Mouse (Mus musculus) MEL (cell line): ENCODE measurements at regions not wholly inside any gene's neighbourhood (a gene's known extent, or its start where the extent isn't known, plus 50 kb on each side); places are given as distances from the start of the nearest gene placed in this dataset.

ENCODE experiments used
- DNase-seq: peaks from one replicate; pipeline ENCODE4 v3.0.0; 2011; ENCODE audit warnings: low read depth, low spot score
- H3K27ac ChIP-seq: 2 replicates; pipeline ENCODE4 v1.5.1; 2012; ENCODE audit warnings: low read depth, mild to moderate bottlenecking, control low read depth, low read length, moderate library complexity; ENCODE audit not compliant: control insufficient read depth
- H3K27me3 ChIP-seq, 2 experiments: fragments of 150-350 bp in 1 of 2; sonication (generic) in 1 of 2; 2 replicates each; pipeline ENCODE4 v1.6.1; 2012; ENCODE audit warnings: low read length in 2 of 2, mild to moderate bottlenecking in 2 of 2, improper control_type of control experiment in 1 of 2, moderate library complexity in 1 of 2; ENCODE audit not compliant: insufficient read depth in 2 of 2, control insufficient read depth in 1 of 2
- H3K36me3 ChIP-seq, 2 experiments: 2 replicates each; pipeline ENCODE4 v1.6.1; 2012 to 2014; ENCODE audit warnings: low read length in 2 of 2, improper control_type of control experiment in 1 of 2, inconsistent platforms in 1 of 2, mild to moderate bottlenecking in 1 of 2; ENCODE audit not compliant: insufficient read depth in 2 of 2, control insufficient read depth in 1 of 2
- H3K4me1 ChIP-seq, 2 experiments: fragments of 150-350 bp in 1 of 2; sonication (generic) in 1 of 2; 2 replicates each; pipeline ENCODE4 v1.6.1; 2012; ENCODE audit warnings: low read length in 2 of 2, improper control_type of control experiment in 1 of 2, mild to moderate bottlenecking in 1 of 2; ENCODE audit not compliant: insufficient read depth in 2 of 2, control insufficient read depth in 1 of 2
- H3K4me3 ChIP-seq, 2 experiments: fragments of 150-350 bp in 1 of 2; sonication (generic) in 1 of 2; 2 replicates each; pipeline ENCODE4 v1.5.1; 2012; ENCODE audit warnings: low read depth in 2 of 2, low read length in 2 of 2, mild to moderate bottlenecking in 2 of 2, moderate library complexity in 2 of 2, control low read depth in 1 of 2, improper control_type of control experiment in 1 of 2; ENCODE audit not compliant: control insufficient read depth in 1 of 2, insufficient read depth in 1 of 2
- H3K79me2 ChIP-seq: 2 replicates; pipeline ENCODE4 v1.6.1; 2012; ENCODE audit warnings: mild to moderate bottlenecking, low read length, moderate library complexity; ENCODE audit not compliant: control insufficient read depth, poor library complexity, insufficient read depth
- H3K9ac ChIP-seq: 2 replicates; pipeline ENCODE4 v1.6.1; 2012; ENCODE audit warnings: low read depth, mild to moderate bottlenecking, control low read depth, low read length, moderate library complexity; ENCODE audit not compliant: control insufficient read depth, poor library complexity, severe bottlenecking
- H3K9me3 ChIP-seq: fragments of 150-350 bp; sonication (generic); replicated peaks from 2 replicates; pipeline ENCODE4 v1.6.1; 2012; ENCODE audit warnings: mild to moderate bottlenecking, low read length, improper control_type of control experiment, moderate library complexity; ENCODE audit not compliant: insufficient read depth
- CHD2 ChIP-seq: IDR thresholded peaks from 2 replicates; pipeline ENCODE4 v1.6.1; 2011; ENCODE audit warnings: low read length, improper control_type of control experiment
- CTCF ChIP-seq, 3 experiments: IDR thresholded peaks in 2 of 3; conservative IDR thresholded peaks in 1 of 3; 2 replicates each; pipeline ENCODE4 v1.5.1; 2011 to 2012; ENCODE audit warnings: low read length in 3 of 3, low read depth in 2 of 3, mild to moderate bottlenecking in 2 of 3, improper control_type of control experiment in 1 of 3, inconsistent platforms in 1 of 3, mixed read lengths in 1 of 3, moderate library complexity in 1 of 3; ENCODE audit not compliant: control insufficient read depth in 1 of 3, insufficient read depth in 1 of 3, poor library complexity in 1 of 3, severe bottlenecking in 1 of 3
- E2F4 ChIP-seq: IDR thresholded peaks from 2 replicates; pipeline ENCODE4 v1.6.1; 2011; ENCODE audit warnings: low read depth, low read length, improper control_type of control experiment, borderline replicate concordance
- ELF1 ChIP-seq: IDR thresholded peaks from 2 replicates; pipeline ENCODE4 v1.6.1; 2014; ENCODE audit warnings: low read depth, mild to moderate bottlenecking, inconsistent platforms, low read length, improper control_type of control experiment, moderate library complexity
- EP300 ChIP-seq, 2 experiments: IDR thresholded peaks; 2 replicates each; pipeline ENCODE4 v1.6.1; 2011; ENCODE audit warnings: improper control_type of control experiment in 2 of 2, low read length in 2 of 2, low read depth in 1 of 2, mild to moderate bottlenecking in 1 of 2
- ETS1 ChIP-seq: IDR thresholded peaks from 2 replicates; pipeline ENCODE4 v1.6.1; 2012; ENCODE audit warnings: low read depth, mild to moderate bottlenecking, inconsistent platforms, low read length, improper control_type of control experiment, moderate library complexity
- GATA1 ChIP-seq: IDR thresholded peaks from 2 replicates; pipeline ENCODE4 v1.6.1; 2011; ENCODE audit warnings: low read depth, low read length, improper control_type of control experiment
- HCFC1 ChIP-seq: IDR thresholded peaks from 2 replicates; pipeline ENCODE4 v1.6.1; 2012; ENCODE audit warnings: low read depth, mild to moderate bottlenecking, inconsistent platforms, low read length, improper control_type of control experiment, moderate library complexity
- JUND ChIP-seq: IDR thresholded peaks from 2 replicates; pipeline ENCODE4 v1.6.1; 2011; ENCODE audit warnings: low read depth, mild to moderate bottlenecking, improper control_type of control experiment, low read length
- KAT2A ChIP-seq: conservative IDR thresholded peaks from 2 replicates; pipeline ENCODE4 v1.6.1; 2012; ENCODE audit warnings: low read depth, low read length, improper control_type of control experiment, inconsistent platforms
- MXI1 ChIP-seq: IDR thresholded peaks from 2 replicates; pipeline ENCODE4 v1.6.1; 2011; ENCODE audit warnings: mild to moderate bottlenecking, low read depth, low read length, improper control_type of control experiment
- MYC ChIP-seq: IDR thresholded peaks from 2 replicates; pipeline ENCODE4 v1.6.1; 2011; ENCODE audit warnings: low read depth, mild to moderate bottlenecking, low read length, improper control_type of control experiment, moderate library complexity
- NRF1 ChIP-seq: IDR thresholded peaks from 2 replicates; pipeline ENCODE4 v1.6.1; 2014; ENCODE audit warnings: low read depth, mild to moderate bottlenecking, inconsistent platforms, low read length, improper control_type of control experiment, moderate library complexity; ENCODE audit not compliant: poor library complexity, insufficient read depth, severe bottlenecking
- POLR2A ChIP-seq, 2 experiments: IDR thresholded peaks; 2 replicates each; pipeline ENCODE4 v1.6.1; 2011 to 2012; ENCODE audit warnings: low read length in 2 of 2, mild to moderate bottlenecking in 2 of 2, control low read depth in 1 of 2, improper control_type of control experiment in 1 of 2, low read depth in 1 of 2, moderate library complexity in 1 of 2; ENCODE audit not compliant: control insufficient read depth in 1 of 2, insufficient read depth in 1 of 2, poor library complexity in 1 of 2
- POLR2AphosphoS2 ChIP-seq: IDR thresholded peaks from 2 replicates; pipeline ENCODE4 v1.6.1; 2011; ENCODE audit warnings: low read length, improper control_type of control experiment
- POLR2AphosphoS5 ChIP-seq: IDR thresholded peaks from 2 replicates; pipeline ENCODE4 v1.6.1; 2012; ENCODE audit warnings: low read depth, borderline replicate concordance, mild to moderate bottlenecking, inconsistent platforms, low read length, moderate library complexity, mixed read lengths
- RAD21 ChIP-seq: IDR thresholded peaks from 2 replicates; pipeline ENCODE4 v1.6.1; 2011; ENCODE audit warnings: mild to moderate bottlenecking, low read depth, low read length, improper control_type of control experiment
- RCOR1 ChIP-seq: IDR thresholded peaks from 2 replicates; pipeline ENCODE4 v1.6.1; 2012; ENCODE audit warnings: low read depth, mild to moderate bottlenecking, inconsistent platforms, low read length, improper control_type of control experiment
- SIN3A ChIP-seq: IDR thresholded peaks from 2 replicates; pipeline ENCODE4 v1.6.1; 2012; ENCODE audit warnings: low read length, improper control_type of control experiment, inconsistent platforms
- TBP ChIP-seq: IDR thresholded peaks from 2 replicates; pipeline ENCODE4 v1.8.0; 2011; ENCODE audit warnings: low read depth, low read length, improper control_type of control experiment
- UBTF ChIP-seq: IDR thresholded peaks from 2 replicates; pipeline ENCODE4 v1.6.1; 2012; ENCODE audit warnings: low read depth, mild to moderate bottlenecking, inconsistent platforms, low read length, improper control_type of control experiment, moderate library complexity, borderline replicate concordance; ENCODE audit not compliant: insufficient read depth
- USF2 ChIP-seq, 2 experiments: IDR thresholded peaks; 2 replicates each; pipeline ENCODE4 v1.6.1; 2011 to 2012; ENCODE audit warnings: improper control_type of control experiment in 2 of 2, low read length in 2 of 2, borderline replicate concordance in 1 of 2, inconsistent platforms in 1 of 2, low read depth in 1 of 2, mild to moderate bottlenecking in 1 of 2; ENCODE audit not compliant: insufficient read depth in 1 of 2
- ZC3H11A ChIP-seq: IDR thresholded peaks from 2 replicates; pipeline ENCODE4 v1.6.1; 2012; ENCODE audit warnings: low read depth, mild to moderate bottlenecking, inconsistent platforms, low read length, improper control_type of control experiment
- ZMIZ1 ChIP-seq: IDR thresholded peaks from 2 replicates; pipeline ENCODE4 v1.6.1; 2012; ENCODE audit warnings: low read depth, mild to moderate bottlenecking, inconsistent platforms, low read length, improper control_type of control experiment, moderate library complexity
- ZNF384 ChIP-seq: IDR thresholded peaks from 2 replicates; pipeline ENCODE4 v1.6.1; 2012; ENCODE audit warnings: low read depth, mild to moderate bottlenecking, inconsistent platforms, low read length, improper control_type of control experiment

DNA sequence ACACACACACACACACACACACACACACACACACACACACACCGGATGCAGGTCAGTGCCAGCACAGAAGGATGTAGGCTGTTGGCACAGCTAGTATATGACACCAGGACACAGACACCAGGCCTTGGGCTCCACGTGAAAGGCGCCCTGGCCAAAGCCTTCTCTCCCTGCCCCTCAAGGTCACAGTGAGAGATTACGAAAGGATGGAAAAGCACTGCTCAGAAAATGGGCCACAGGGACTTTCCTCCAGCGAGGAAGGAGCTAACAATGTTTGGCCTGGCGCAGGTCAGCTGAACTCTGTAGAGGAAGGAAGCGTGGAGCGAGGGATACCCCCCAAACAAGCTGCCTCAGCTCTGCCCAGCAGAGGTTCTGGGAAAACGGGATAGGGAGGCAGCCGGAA is 161.0 kb downstream of the Ly86 start:
- TF ChIP-seq E2F4 (no peak), HCFC1 (no peak), ZNF384 (no peak), ELF1 (no peak), POLR2AphosphoS5 (no peak), RCOR1 (no peak), EP300 (IDR thresholded peaks at IDR 0.05; ENCODE audit: low read depth in 1 of 2, low read length in 2 of 2) (no peak), TBP (no peak), GATA1 (no peak)
- Histone ChIP-seq H3K36me3 (no peaks in the 10 kb centered on the region), H3K27ac (no peak overlapping the region), H3K79me2 (no peaks in the 10 kb centered on the region), H3K9me3 (no peaks in the 10 kb centered on the region), H3K4me3 (no peak overlapping the region), H3K4me1 (peaks cover 0 to 8% of the 10 kb centered on the region in 2 experiments; a peak in 2 of 4 replicates), H3K27me3 (no peaks in the 10 kb centered on the region), H3K9ac (no peak overlapping the region)
- no peak for DNase-seq

DNA sequence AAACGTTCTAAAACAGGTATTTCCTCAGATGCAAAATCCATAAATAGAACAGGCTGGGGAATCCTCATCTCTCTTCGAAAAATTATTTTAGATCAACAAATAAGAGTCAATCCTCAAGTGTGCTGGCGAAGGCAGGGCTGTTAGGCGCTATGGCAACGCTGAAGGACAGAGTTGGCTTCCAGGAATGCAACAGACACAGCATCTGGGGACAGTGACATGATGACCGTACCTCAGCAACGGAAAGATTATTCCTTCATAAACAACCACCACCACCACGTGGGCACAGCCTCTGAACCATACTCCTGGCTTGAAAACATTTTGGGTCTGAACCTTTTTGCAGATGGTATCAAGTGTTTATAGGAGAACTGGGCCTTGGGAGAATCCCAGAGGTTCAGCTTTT is 161.7 kb downstream of the Ly86 start:
- Histone ChIP-seq H3K27ac (no peak overlapping the region), H3K79me2 (no peaks in the 10 kb centered on the region), H3K4me1 (peaks cover 0 to 8% of the 10 kb centered on the region in 2 experiments; a peak in 2 of 4 replicates), H3K27me3 (no peaks in the 10 kb centered on the region), H3K9ac (no peak overlapping the region), H3K4me3 (no peak overlapping the region)
- no peak for DNase-seq
- no peak for TF ChIP-seq POLR2AphosphoS2
- TF ChIP-seq NRF1 = no peak
- no peak for TF ChIP-seq ELF1
- TF ChIP-seq TBP = no peak
- TF ChIP-seq ZC3H11A = no peak
- TF ChIP-seq ETS1 = no peak
- no peak for TF ChIP-seq EP300 (IDR thresholded peaks at IDR 0.05; ENCODE audit: low read depth in 1 of 2, low read length in 2 of 2)
- TF ChIP-seq RAD21 = no peak
- no peak for TF ChIP-seq MYC
- TF ChIP-seq SIN3A = no peak
- no peak for TF ChIP-seq CHD2
- no peak for TF ChIP-seq USF2 (IDR thresholded peaks at IDR 0.05; ENCODE audit: borderline replicate concordance in 1 of 2, insufficient read depth in 1 of 2, low read depth in 1 of 2, low read length in 2 of 2)
- TF ChIP-seq CTCF (IDR thresholded peaks at IDR 0.05 in 2 of 3, conservative IDR thresholded peaks at IDR 0.05 in 1 of 3; ENCODE audit: control insufficient read depth in 1 of 3, insufficient read depth in 1 of 3, low read depth in 2 of 3, low read length in 3 of 3, poor library complexity in 1 of 3, severe bottlenecking in 1 of 3) = no peak
- TF ChIP-seq MXI1 = no peak
- TF ChIP-seq ZMIZ1 = no peak
- TF ChIP-seq POLR2A (IDR thresholded peaks at IDR 0.05; ENCODE audit: control insufficient read depth in 1 of 2, insufficient read depth in 1 of 2, low read depth in 1 of 2, low read length in 2 of 2, poor library complexity in 1 of 2) = no peak
- TF ChIP-seq UBTF = no peak
- TF ChIP-seq KAT2A = no peak
- TF ChIP-seq JUND = no peak
- TF ChIP-seq, all 39 proteins: peak for 0
- no peaks in the 10 kb centered on the region for H3K9me3 ChIP-seq
- H3K36me3 ChIP-seq = no peaks in the 10 kb centered on the region
